Comparison of ENCODE assay signal across 31 mouse cellular contexts in the genomic region with DNA sequence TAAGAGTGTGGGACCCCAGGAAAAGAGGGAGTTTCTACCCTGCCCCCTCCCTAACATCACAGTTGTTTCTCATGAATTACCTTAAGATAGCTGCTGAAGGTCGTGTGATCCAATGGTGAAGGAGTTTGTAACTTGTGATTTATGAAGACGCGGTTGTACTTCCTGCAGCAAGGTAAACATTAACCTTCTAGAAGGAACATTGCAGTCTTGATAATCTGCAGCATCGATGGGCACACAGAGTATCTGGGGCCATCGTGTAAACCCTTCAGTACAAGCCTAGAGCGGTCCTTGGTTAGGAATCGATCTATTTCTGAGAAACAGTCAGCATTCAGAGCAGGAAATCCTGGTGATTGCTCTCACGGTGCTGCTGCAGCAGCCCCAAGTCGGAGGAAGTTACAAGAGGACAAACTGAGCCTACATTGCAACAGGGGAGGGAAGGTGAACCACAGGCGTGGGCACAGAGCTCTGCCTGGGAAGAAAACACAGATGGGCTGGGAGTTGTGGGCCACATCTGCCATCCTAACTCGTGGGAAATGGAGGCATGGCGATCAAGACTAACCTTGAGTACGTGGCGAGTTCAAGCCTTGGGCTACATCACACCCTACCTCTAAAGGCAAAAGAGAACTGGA. TPM values are rescaled to one million over a fixed set of nuclear protein-coding genes. Genes with fewer than 3 reads are reported as not detected.
DNase-seq lines count a peak whose midpoint lies in the region; ATAC-seq and TF ChIP-seq lines count a peak whose summit lies in the region.
"Had no signal": no experiment of that assay in that cellular context is flagged by ENCODE, and none has a peak within 500 bp of the region (broad histone marks: within the 10 kb centered on the region; RNA-seq: fewer than 3 reads in every experiment).

No protein-coding gene starts in this region.

- no peaks in the 10 kb centered on the region for H3K36me3 ChIP-seq in kidney, adult 2 months (ENCODE audit: control insufficient read depth, insufficient read depth, low read length)
- H3K36me3 ChIP-seq in kidney, embryonic 14.5 days (ENCODE audit: control insufficient read depth, insufficient read depth, low read length) = no peaks in the 10 kb centered on the region
- H3K36me3 ChIP-seq in stomach, postnatal 0 days (ENCODE audit: control insufficient read depth, insufficient read depth, low read length) = no peaks in the 10 kb centered on the region
- H3K36me3 ChIP-seq: embryonic facial prominence, embryonic 10.5 days; embryonic facial prominence, embryonic 15.5 days; G1E; heart, embryonic 12.5 days; hindbrain, embryonic 10.5 days; hindbrain, embryonic 15.5 days; limb, embryonic 13.5 days; liver, embryonic 12.5 days; midbrain, embryonic 10.5 days; neural tube, embryonic 13.5 days had no signal

- TF ChIP-seq CTCF in kidney, adult 2 months (conservative IDR thresholded peaks at IDR 0.05; ENCODE audit: insufficient read depth, insufficient read length, low read depth, low read length) = no peak
- no peak for TF ChIP-seq CTCF in stomach, postnatal 0 days (IDR thresholded peaks at IDR 0.05; ENCODE audit: low read depth)

- ATAC-seq in kidney, embryonic 14.5 days (ENCODE audit: low FRiP score, low TSS enrichment) = no peak
- peak; percentile 78 to 91 for ATAC-seq in hematopoietic stem cell, adult 5-6 weeks (replicated peaks in 1 of 2; ENCODE audit: insufficient read depth in 1 of 2, low FRiP score in 2 of 2, low TSS enrichment in 1 of 2, low read depth in 1 of 2, poor library complexity in 2 of 2, severe bottlenecking in 2 of 2)
- ATAC-seq in megakaryocyte, adult 5-6 weeks (ENCODE audit: poor library complexity, severe bottlenecking) = peak; percentile 95
- peak; percentile 59; the same call in 1 of the 2 replicates for ATAC-seq in stomach, postnatal 0 days (ENCODE audit: low FRiP score, low TSS enrichment)
- ATAC-seq: forebrain, embryonic 13.5 days; liver, embryonic 12.5 days had no signal

- no peaks in the 10 kb centered on the region for H3K9me3 ChIP-seq in kidney, embryonic 14.5 days (ENCODE audit: control insufficient read depth, low read length)
- H3K9me3 ChIP-seq in stomach, postnatal 0 days (ENCODE audit: control insufficient read depth, low read length) = no peaks in the 10 kb centered on the region
- H3K9me3 ChIP-seq: embryonic facial prominence, embryonic 10.5 days; embryonic facial prominence, embryonic 15.5 days; forebrain, embryonic 13.5 days; heart, embryonic 12.5 days; hindbrain, embryonic 10.5 days; hindbrain, embryonic 15.5 days; limb, embryonic 13.5 days; liver, embryonic 12.5 days; midbrain, embryonic 10.5 days; neural tube, embryonic 13.5 days had no signal

- H3K4me2 ChIP-seq in kidney, embryonic 14.5 days (replicated peaks; ENCODE audit: low read depth, low read length) = no peak overlapping the region
- H3K4me2 ChIP-seq in stomach, postnatal 0 days (replicated peaks; ENCODE audit: low read depth) = no peak overlapping the region
- H3K4me2 ChIP-seq: embryonic facial prominence, embryonic 15.5 days; forebrain, embryonic 13.5 days; heart, embryonic 12.5 days; hindbrain, embryonic 15.5 days; limb, embryonic 13.5 days; liver, embryonic 12.5 days; neural tube, embryonic 13.5 days had no signal

- H3K4me3 ChIP-seq in kidney, adult 2 months (ENCODE audit: insufficient read depth, low read depth, low read length) = no peak overlapping the region
- H3K4me3 ChIP-seq in kidney, embryonic 14.5 days (ENCODE audit: low read length) = no peak overlapping the region
- no peak overlapping the region for H3K4me3 ChIP-seq in stomach, postnatal 0 days (ENCODE audit: low read depth, low read length)
- H3K4me3 ChIP-seq: embryonic facial prominence, embryonic 10.5 days; embryonic facial prominence, embryonic 15.5 days; forebrain, embryonic 13.5 days; heart, adult 2 months; heart, embryonic 12.5 days; hindbrain, embryonic 10.5 days; hindbrain, embryonic 15.5 days; limb, embryonic 13.5 days; liver, embryonic 12.5 days; midbrain, embryonic 10.5 days; neural tube, embryonic 13.5 days had no signal

- H3K4me1 ChIP-seq in kidney, adult 2 months (ENCODE audit: control insufficient read depth, insufficient read depth, low read length) = peaks cover 12% of the 10 kb centered on the region; the same call in 1 of the 2 replicates
- H3K4me1 ChIP-seq in kidney, embryonic 14.5 days (ENCODE audit: control insufficient read depth, insufficient read depth, low read length) = peaks cover 9% of the 10 kb centered on the region; the same call in 1 of the 2 replicates
- no peaks in the 10 kb centered on the region for H3K4me1 ChIP-seq in stomach, postnatal 0 days (replicated peaks; ENCODE audit: control insufficient read depth, insufficient read depth)
- H3K4me1 ChIP-seq: embryonic facial prominence, embryonic 15.5 days; forebrain, embryonic 13.5 days; heart, embryonic 12.5 days; hindbrain, embryonic 15.5 days; liver, embryonic 12.5 days had no signal

- H3K9ac ChIP-seq in kidney, embryonic 14.5 days (ENCODE audit: low read depth, low read length) = no peak overlapping the region
- H3K9ac ChIP-seq in stomach, postnatal 0 days (ENCODE audit: low read length) = no peak overlapping the region
- H3K9ac ChIP-seq: embryonic facial prominence, embryonic 15.5 days; forebrain, embryonic 13.5 days; heart, embryonic 12.5 days; hindbrain, embryonic 15.5 days; limb, embryonic 13.5 days; liver, embryonic 12.5 days; neural tube, embryonic 13.5 days had no signal

- no peak for TF ChIP-seq EP300 in stomach, postnatal 0 days (optimal IDR thresholded peaks at IDR 0.05)

- WGBS in kidney, adult 2 months = 53% methylated on average over 14 of the region's 14 CpGs
- 77% methylated on average over 14 of the region's 14 CpGs for WGBS in kidney, embryonic 14.5 days
- 72% methylated on average over 14 of the region's 14 CpGs for WGBS in stomach, postnatal 0 days

- H3K27me3 ChIP-seq in kidney, adult 2 months (replicated peaks; ENCODE audit: control insufficient read depth, insufficient read depth, low read length) = no peaks in the 10 kb centered on the region
- H3K27me3 ChIP-seq in kidney, embryonic 14.5 days (ENCODE audit: control insufficient read depth, insufficient read depth, low read length) = no peaks in the 10 kb centered on the region
- H3K27me3 ChIP-seq in stomach, postnatal 0 days (ENCODE audit: control insufficient read depth, insufficient read depth, low read length) = no peaks in the 10 kb centered on the region
- H3K27me3 ChIP-seq: embryonic facial prominence, embryonic 15.5 days; forebrain, embryonic 13.5 days; heart, embryonic 12.5 days; hindbrain, embryonic 15.5 days; limb, embryonic 13.5 days; liver, embryonic 12.5 days had no signal

- DNase-seq in kidney, adult 2 months = no peak
- DNase-seq in stomach, postnatal 0 days (ENCODE audit: low spot score) = no peak
- DNase-seq in embryo, embryonic 10.5 days (ENCODE audit: low spot score) = no peak
- DNase-seq in ovary, adult 18-20 months (ENCODE audit: low spot score) = no peak
- DNase-seq: adrenal gland, adult 8-10 months; cerebellum, adult 11 months; cerebellum, adult 9-11 months; gastrocnemius, postnatal 10 days; heart, adult 2 months; kidney, adult 11 months; kidney, postnatal 4 days; lung, adult 18-20 months; lung, postnatal 10 days; retina, postnatal 1 day; right cerebral cortex, postnatal 14 days; thymus, postnatal 14 days had no signal

- TF ChIP-seq POLR2A in kidney, adult 2 months (IDR thresholded peaks at IDR 0.05; ENCODE audit: low read depth, low read length) = no peak

- H3K27ac ChIP-seq in kidney, adult 2 months (ENCODE audit: insufficient read depth, low read depth, low read length) = peak overlapping the region; percentile 49
- no peak overlapping the region for H3K27ac ChIP-seq in kidney, embryonic 14.5 days (ENCODE audit: low read depth, low read length)
- H3K27ac ChIP-seq in stomach, postnatal 0 days (replicated peaks) = no peak overlapping the region
- H3K27ac ChIP-seq: embryonic facial prominence, embryonic 10.5 days; embryonic facial prominence, embryonic 15.5 days; forebrain, embryonic 13.5 days; heart, adult 2 months; hindbrain, embryonic 10.5 days; hindbrain, embryonic 15.5 days; limb, embryonic 13.5 days; liver, embryonic 12.5 days; macrophage; midbrain, embryonic 10.5 days; neural tube, embryonic 13.5 days had no signal

RNA-seq across cellular contexts. Expression of a gene that starts 13.5 kb away (rescaled TPM):
- 27.2 and 28.5 TPM in 2 replicates for polyA plus RNA-seq in kidney, adult 2 months (2012; rRNA removed)
- polyA plus RNA-seq in kidney, embryonic 14.5 days (2014; fragmentation: Nextera tagmentation; extraction: Ambion mirVana) = 8.9 and 12.5 TPM in 2 replicates
- total RNA-seq in hematopoietic stem cell, adult 5-6 weeks (2017) = 1.3 and 8.7 TPM in 2 replicates
- total RNA-seq in megakaryocyte, adult 5-6 weeks (2015) = 55.2 and 67.1 TPM in 2 replicates
- total RNA-seq in megakaryocyte, adult 5-6 weeks (2017) = 29.0 and 43.3 TPM in 2 replicates
- 9.1 and 10.8 TPM in 2 replicates for polyA plus RNA-seq in stomach, postnatal 0 days (2015; fragmentation: Nextera tagmentation; extraction: Ambion mirVana)
- polyA plus RNA-seq: G1E had no signal

RNA-seq across cellular contexts. Expression of a gene that starts 59.9 kb away (rescaled TPM):
- polyA plus RNA-seq in kidney, adult 2 months (2012; rRNA removed) = 56.2 and 56.3 TPM in 2 replicates
- polyA plus RNA-seq in kidney, embryonic 14.5 days (2014; fragmentation: Nextera tagmentation; extraction: Ambion mirVana) = 70.3 and 96.0 TPM in 2 replicates
- total RNA-seq in hematopoietic stem cell, adult 5-6 weeks (2017) = 37.1 and 37.3 TPM in 2 replicates
- total RNA-seq in megakaryocyte, adult 5-6 weeks (2015) = 19.8 and 22.2 TPM in 2 replicates
- 29.0 and 33.4 TPM in 2 replicates for total RNA-seq in megakaryocyte, adult 5-6 weeks (2017)
- 54.3 and 56.6 TPM in 2 replicates for polyA plus RNA-seq in stomach, postnatal 0 days (2015; fragmentation: Nextera tagmentation; extraction: Ambion mirVana)
